Mouse (Mus musculus): ENCODE results near the gene Galm.

GRCm38 (mm10) chr17:80180468-80180867 lies 53.2 kb downstream of the Galm start:
- TF ChIP-seq KAT2A (conservative IDR thresholded peaks at IDR 0.05; ENCODE audit: low read depth, low read length), result no peak
- TF ChIP-seq USF1 (IDR thresholded peaks at IDR 0.05; ENCODE audit: low read depth, low read length), result no peak
- TF ChIP-seq POLR2A (IDR thresholded peaks at IDR 0.05; ENCODE audit: control insufficient read depth in 1 of 2, insufficient read depth in 1 of 2, low read depth in 1 of 2, low read length in 2 of 2, poor library complexity in 1 of 2), result no peak
- TF ChIP-seq CTCF (IDR thresholded peaks at IDR 0.05 in 2 of 3, conservative IDR thresholded peaks at IDR 0.05 in 1 of 3; ENCODE audit: control insufficient read depth in 1 of 3, insufficient read depth in 1 of 3, low read depth in 2 of 3, low read length in 3 of 3, poor library complexity in 1 of 3, severe bottlenecking in 1 of 3), result no peak
- no peak for TF ChIP-seq TBP (IDR thresholded peaks at IDR 0.05; ENCODE audit: low read depth, low read length)
- no peak for TF ChIP-seq ZC3H11A (IDR thresholded peaks at IDR 0.05; ENCODE audit: low read depth, low read length)
- no peak for TF ChIP-seq GABPA (IDR thresholded peaks at IDR 0.05; ENCODE audit: low read depth, low read length)
- TF ChIP-seq MAFK (IDR thresholded peaks at IDR 0.05; ENCODE audit: borderline replicate concordance, low read depth, low read length), result no peak

All from MEL (cell line).